Mouse (Mus musculus) limb, embryonic 15.5 days (tissue): Measurements from ENCODE around the gene Gipc3. TPM values are rescaled to one million over a fixed set of nuclear protein-coding genes. Genes with fewer than 3 reads are reported as not detected.

ENCODE experiments used
- ATAC-seq: fragments of 200-750 bp; cut with Nextera tagmentation; 2 replicates; pipeline ENCODE4 v1.8.0; 2017; ENCODE audit warnings: low read depth, moderate TSS enrichment; ENCODE audit not compliant: insufficient number of reproducible peaks, low FRiP score, low TSS enrichment
- H3K27ac ChIP-seq: fragments of 300-500 bp; sonication (generic); 2 replicates; pipeline ENCODE4 v1.5.1; 2015; ENCODE audit warnings: moderate library complexity, mild to moderate bottlenecking, inconsistent platforms
- H3K27me3 ChIP-seq: fragments of 300-500 bp; sonication (generic); 2 replicates; pipeline ENCODE4 v1.6.1; 2015; ENCODE audit warnings: inconsistent platforms
- H3K36me3 ChIP-seq: fragments of 300-500 bp; sonication (generic); 2 replicates; pipeline ENCODE4 v1.6.1; 2015; ENCODE audit warnings: inconsistent platforms
- H3K4me1 ChIP-seq: fragments of 300-500 bp; sonication (generic); 2 replicates; pipeline ENCODE4 v1.6.1; 2015; ENCODE audit warnings: inconsistent platforms
- H3K4me2 ChIP-seq: fragments of 300-500 bp; sonication (generic); 2 replicates; pipeline ENCODE4 v1.6.1; 2015; ENCODE audit warnings: mild to moderate bottlenecking, inconsistent platforms
- H3K4me3 ChIP-seq: fragments of 300-500 bp; sonication (generic); 2 replicates; pipeline ENCODE4 v1.5.1; 2015; ENCODE audit warnings: mild to moderate bottlenecking, inconsistent platforms
- H3K9ac ChIP-seq: fragments of 300-500 bp; sonication (generic); 2 replicates; pipeline ENCODE4 v1.6.1; 2015; ENCODE audit warnings: inconsistent platforms
- H3K9me3 ChIP-seq: fragments of 300-500 bp; sonication (generic); 2 replicates; pipeline ENCODE4 v1.6.1; 2016; ENCODE audit warnings: inconsistent platforms
- WGBS: fragments of 180-500 bp; shearing (Covaris S2); methylation state at CpG from one replicate; pipeline ENCODE4 v1.1.7; 2015; 5-methylcytosine and 5-hydroxymethylcytosine counted together
- polyA plus RNA-seq: library from polyadenylated mRNA; unstranded; fragments of >200 nt; fragmentation: Nextera tagmentation; extraction: Ambion mirVana; gene quantifications from 2 replicates; pipeline ENCODE4 v1.2.1, GENCODE M21; 2015

The Gipc3 gene
- polyA plus RNA-seq, 1 experiment from 2014 or later = 0.04 TPM

DNA sequence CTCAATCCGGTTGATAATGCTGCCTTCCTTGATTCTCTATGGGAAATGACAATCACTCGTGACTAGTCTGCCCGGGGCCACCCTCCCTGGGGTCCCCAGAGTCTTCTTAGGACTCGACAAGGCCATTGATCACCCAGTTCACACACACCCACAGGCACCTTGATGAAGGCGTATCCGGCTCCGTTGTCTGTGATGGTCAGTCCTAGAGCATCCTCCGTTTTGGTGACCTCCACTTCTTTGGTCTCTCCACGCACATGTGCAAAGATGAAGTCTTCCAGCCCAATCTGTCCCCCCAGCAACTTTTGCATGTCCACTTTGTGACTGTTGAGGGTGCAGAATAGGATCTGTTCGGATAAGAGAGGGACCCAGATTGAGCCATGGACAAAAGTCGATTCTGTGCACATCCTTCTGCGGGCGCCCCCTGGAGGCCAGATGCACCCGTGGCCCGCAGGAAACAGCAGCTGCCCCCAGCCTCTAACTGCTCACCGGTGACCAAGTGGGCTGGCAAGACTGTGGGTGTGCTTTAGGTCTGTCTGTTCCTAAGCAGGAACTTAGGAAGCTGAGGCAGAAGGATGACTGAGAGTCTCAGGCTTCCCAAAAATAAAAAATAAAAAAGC lies 1.6 kb downstream of the Gipc3 start:
- Histone ChIP-seq H3K36me3 (peaks cover 4% of the 10 kb centered on the region; the same call in 1 of the 2 replicates), H3K4me2 (no peak overlapping the region), H3K9me3 (no peaks in the 10 kb centered on the region), H3K4me3 (no peak overlapping the region), H3K9ac (no peak overlapping the region), H3K27ac (no peak overlapping the region), H3K4me1 (peaks cover 18% of the 10 kb centered on the region), H3K27me3 (peaks cover 64% of the 10 kb centered on the region)
- 34% methylated on average over 16 of the region's 16 CpGs for WGBS
- no peak for ATAC-seq

GRCm38 (mm10) chr10:81340551-81341332 lies 2.3 kb downstream of the Gipc3 start:
- peaks cover 63% of the 10 kb centered on the region for H3K27me3 ChIP-seq
- peaks cover 4% of the 10 kb centered on the region; the same call in 1 of the 2 replicates for H3K36me3 ChIP-seq
- 38% methylated on average over 17 of the region's 17 CpGs for WGBS
- no peak overlapping the region for H3K4me2 ChIP-seq
- peaks cover 23% of the 10 kb centered on the region for H3K4me1 ChIP-seq
- H3K9me3 ChIP-seq = no peaks in the 10 kb centered on the region
- no peak overlapping the region for H3K27ac ChIP-seq
- no peak for ATAC-seq
- H3K9ac ChIP-seq = no peak overlapping the region
- H3K4me3 ChIP-seq = no peak overlapping the region

GRCm38 (mm10) chr10:81336558-81336957 lies 6.5 kb downstream of the Gipc3 start:
- H3K27me3 ChIP-seq = peaks cover 43% of the 10 kb centered on the region

GRCm38 (mm10) chr10:81335393-81336340 lies 7.4 kb downstream of the Gipc3 start:
- H3K4me3 ChIP-seq = no peak overlapping the region
- no peaks in the 10 kb centered on the region for H3K36me3 ChIP-seq
- H3K9me3 ChIP-seq = no peaks in the 10 kb centered on the region
- WGBS = 29% methylated on average over 19 of the region's 19 CpGs
- peak; percentile 74 for ATAC-seq
- 0 out of 2 replicates have a peak overlapping the region, but pooled peaks have one; percentile 23 for H3K4me2 ChIP-seq
- 0 out of 2 replicates have a peak overlapping the region, but pooled peaks have one; percentile 11 for H3K9ac ChIP-seq
- H3K27me3 ChIP-seq = peaks cover 35% of the 10 kb centered on the region
- H3K4me1 ChIP-seq = peaks cover 40% of the 10 kb centered on the region
- H3K27ac ChIP-seq = peak overlapping the region; percentile 92

More at GRCm38 (mm10) chr10:81336558-81336957, 6.5 kb downstream of the Gipc3 start:
- Histone ChIP-seq H3K9ac (no peak overlapping the region), H3K4me3 (no peak overlapping the region), H3K4me2 (no peak overlapping the region), H3K9me3 (no peaks in the 10 kb centered on the region), H3K36me3 (no peaks in the 10 kb centered on the region), H3K4me1 (peaks cover 41% of the 10 kb centered on the region), H3K27ac (peak overlapping the region; percentile 92)
- ATAC-seq = no peak
- WGBS = 85% methylated on average over 4 of the region's 4 CpGs

- Histone ChIP-seq H3K36me3 (no peaks in the 10 kb centered on the region), H3K9me3 (no peaks in the 10 kb centered on the region), H3K4me3 (no peak overlapping the region), H3K9ac (no peak overlapping the region), H3K27ac (peak overlapping the region; percentile 92; the same call in 1 of the 2 replicates), H3K4me1 (peaks cover 54% of the 10 kb centered on the region), H3K27me3 (peaks cover 31% of the 10 kb centered on the region), H3K4me2 (no peak overlapping the region)
- WGBS = 76% methylated on average over 11 of the region's 11 CpGs
- no peak for ATAC-seq
Observed at GRCm38 (mm10) chr10:81334324-81334723, 8.7 kb downstream of the Gipc3 start.

- Histone ChIP-seq H3K27ac (no peak overlapping the region), H3K9me3 (no peaks in the 10 kb centered on the region), H3K9ac (no peak overlapping the region), H3K4me2 (no peak overlapping the region), H3K4me1 (peaks cover 69% of the 10 kb centered on the region), H3K36me3 (peaks cover 7% of the 10 kb centered on the region; the same call in 1 of the 2 replicates), H3K27me3 (peaks cover 21% of the 10 kb centered on the region), H3K4me3 (no peak overlapping the region)
- 22% methylated on average over 29 of the region's 29 CpGs for WGBS
- no peak for ATAC-seq
Observed at GRCm38 (mm10) chr10:81332277-81332676, 10.8 kb downstream of the Gipc3 start.

- H3K4me1 ChIP-seq = peaks cover 54% of the 10 kb centered on the region
Observed at GRCm38 (mm10) chr10:81330007-81330406, 13.1 kb downstream of the Gipc3 start.

GRCm38 (mm10) chr10:81329194-81329975 lies 13.7 kb downstream of the Gipc3 start:
- H3K36me3 ChIP-seq = peaks cover 36% of the 10 kb centered on the region
- 45% methylated on average over 10 of the region's 10 CpGs for WGBS
- peak overlapping the region; percentile 5; the same call in 1 of the 2 replicates for H3K4me3 ChIP-seq
- peaks cover 14% of the 10 kb centered on the region for H3K27me3 ChIP-seq
- no peaks in the 10 kb centered on the region for H3K9me3 ChIP-seq
- peak overlapping the region; percentile 29 for H3K4me2 ChIP-seq
- ATAC-seq = peak; percentile 63
- peaks cover 48% of the 10 kb centered on the region for H3K4me1 ChIP-seq
- H3K27ac ChIP-seq = peak overlapping the region; percentile 91
- H3K9ac ChIP-seq = 0 out of 2 replicates have a peak overlapping the region, but pooled peaks have one; percentile 7

More at GRCm38 (mm10) chr10:81330007-81330406, 13.1 kb downstream of the Gipc3 start:
- 43% methylated on average over 4 of the region's 4 CpGs for WGBS
- Histone ChIP-seq H3K36me3 (peaks cover 30% of the 10 kb centered on the region), H3K27me3 (peaks cover 20% of the 10 kb centered on the region), H3K9me3 (no peaks in the 10 kb centered on the region), H3K27ac (peak overlapping the region; percentile 91), H3K4me2 (peak overlapping the region; percentile 27), H3K9ac (0 out of 2 replicates have a peak overlapping the region, but pooled peaks have one; percentile 7), H3K4me3 (peak overlapping the region; percentile 5; the same call in 1 of the 2 replicates)
- no peak for ATAC-seq

DNA sequence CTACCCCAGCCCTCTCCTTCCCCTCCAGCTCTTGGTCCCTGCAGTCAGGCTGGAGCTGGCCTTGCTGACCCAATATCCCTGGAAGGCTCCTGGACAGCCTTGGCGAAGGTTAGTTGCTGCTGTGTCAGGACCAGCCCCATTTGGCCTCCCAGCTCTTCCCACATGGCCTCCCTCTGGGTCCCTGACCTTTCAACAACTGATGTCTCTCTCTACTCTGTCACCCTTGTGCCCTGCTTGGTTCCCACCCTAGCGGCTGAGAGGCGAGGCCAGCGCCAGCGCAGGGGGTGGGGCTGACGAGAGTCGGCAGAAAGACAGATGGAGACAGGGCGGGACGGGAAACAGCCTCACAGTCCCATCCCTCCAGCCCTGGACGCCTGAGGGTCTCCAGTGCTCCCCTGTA lies 14.7 kb downstream of the Gipc3 start, which contains the start of gene Tbxa2r:
Tbxa2r (plus strand) TSS at position 346 of the 400 bp plus-strand sequence.
- H3K36me3 ChIP-seq = peaks cover 46% of the 10 kb centered on the region
- H3K9me3 ChIP-seq = no peaks in the 10 kb centered on the region
- H3K27ac ChIP-seq = peak within 1 kb of the TSS; percentile 91
- H3K4me3 ChIP-seq = 0 out of 2 replicates have a peak within 1 kb of the TSS, but pooled peaks have one; percentile 7
- WGBS = 14% methylated on average over 10 of the region's 10 CpGs
- H3K9ac ChIP-seq = no peak within 1 kb of the TSS
- no peak for ATAC-seq
- peaks cover 46% of the 10 kb centered on the region for H3K4me1 ChIP-seq
- H3K4me2 ChIP-seq = peak within 1 kb of the TSS; percentile 29; the same call in 1 of the 2 replicates
- peaks cover 11% of the 10 kb centered on the region for H3K27me3 ChIP-seq

DNA sequence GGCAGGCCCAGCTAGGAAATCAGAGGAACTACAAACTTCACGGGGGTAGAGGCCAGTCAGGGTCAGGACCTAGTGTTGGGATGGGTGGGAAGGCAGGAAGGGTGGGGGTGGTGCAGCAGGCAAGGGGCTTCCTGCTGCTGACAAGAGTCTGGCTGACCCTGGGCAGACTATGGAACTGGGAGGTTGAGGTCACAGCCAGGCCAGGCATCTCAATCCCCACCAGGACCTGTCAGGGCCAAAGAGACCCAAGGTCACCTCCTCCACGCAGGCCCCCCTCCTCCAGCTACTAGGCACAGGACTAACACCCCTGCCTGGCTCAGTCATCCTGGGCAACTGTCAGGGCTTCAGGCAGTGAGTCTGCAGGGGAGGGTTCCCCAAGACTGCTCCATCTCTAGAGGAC lies 15.1 kb downstream of the Gipc3 start:
- H3K4me2 ChIP-seq = no peak overlapping the region
- no peak for ATAC-seq
- no peaks in the 10 kb centered on the region for H3K9me3 ChIP-seq
- peaks cover 46% of the 10 kb centered on the region for H3K4me1 ChIP-seq
- H3K27ac ChIP-seq = peak overlapping the region; percentile 91
- no peak overlapping the region for H3K4me3 ChIP-seq
- peaks cover 51% of the 10 kb centered on the region for H3K36me3 ChIP-seq
- no peak overlapping the region for H3K9ac ChIP-seq
- 27% methylated on average over 2 of the region's 2 CpGs for WGBS
- peaks cover 9% of the 10 kb centered on the region for H3K27me3 ChIP-seq
